Mouse (Mus musculus) forebrain, postnatal 0 days (tissue): Measurements from ENCODE around the gene Gm14744. TPM values are rescaled to one million over a fixed set of nuclear protein-coding genes. Genes with fewer than 3 reads are reported as not detected.
"Not testable (repeated sequence)": the region's sequence is repeated elsewhere in the genome, so short reads cannot be mapped to it uniquely, and the experiment has no call there.

Experiments used
- ATAC-seq: fragments of 200-750 bp; cut with Nextera tagmentation; 2 replicates; pipeline ENCODE4 v1.8.0; 2017; ENCODE audit warnings: mild to moderate bottlenecking, moderate library complexity
- DNase-seq: peaks from one replicate; pipeline ENCODE4 v3.0.0-alpha.2; 2015
- H3K27ac ChIP-seq: fragments of 300-500 bp; sonication (generic); 2 replicates; pipeline ENCODE4 v1.5.1; 2014; ENCODE audit warnings: low read depth, mild to moderate bottlenecking, antibody characterized with exemption, low read length, moderate library complexity, mixed read lengths
- H3K27me3 ChIP-seq: fragments of 300-500 bp; sonication (generic); 2 replicates; pipeline ENCODE4 v1.6.1; 2014; ENCODE audit warnings: mild to moderate bottlenecking, low read length, mixed read lengths; ENCODE audit not compliant: insufficient read depth
- H3K36me3 ChIP-seq: fragments of 300-500 bp; sonication (generic); 2 replicates; pipeline ENCODE4 v1.6.1; 2014; ENCODE audit warnings: mild to moderate bottlenecking, moderate library complexity; ENCODE audit not compliant: insufficient read depth
- H3K4me1 ChIP-seq: fragments of 300-500 bp; sonication (generic); 2 replicates; pipeline ENCODE4 v1.6.1; 2014; ENCODE audit warnings: antibody characterized with exemption; ENCODE audit not compliant: insufficient read depth
- H3K4me2 ChIP-seq: fragments of 300-500 bp; sonication (generic); 2 replicates; pipeline ENCODE4 v1.6.1; 2014; ENCODE audit warnings: low read depth, mild to moderate bottlenecking, moderate library complexity
- H3K4me3 ChIP-seq: fragments of 300-500 bp; sonication (generic); 2 replicates; pipeline ENCODE4 v1.5.1; 2014; ENCODE audit warnings: low read depth, low read length, mixed read lengths
- H3K9ac ChIP-seq: fragments of 300-500 bp; sonication (generic); 2 replicates; pipeline ENCODE4 v1.6.1; 2014; ENCODE audit warnings: mild to moderate bottlenecking
- H3K9me3 ChIP-seq: fragments of 300-500 bp; sonication (generic); 2 replicates; pipeline ENCODE4 v1.6.1; 2016; ENCODE audit warnings: low read length
- CTCF ChIP-seq: sonication (generic); IDR thresholded peaks from 2 replicates; pipeline ENCODE4 v1.5.1; 2016; ENCODE audit warnings: antibody characterized with exemption, control low read depth, low read depth
- WGBS: fragments of 180-500 bp; shearing (Covaris S2); extraction: QIAGEN DNeasy Blood & Tissue Kit; methylation state at CpG from one replicate; pipeline ENCODE4 v1.1.7; 2014; 5-methylcytosine and 5-hydroxymethylcytosine counted together
- polyA plus RNA-seq: library from polyadenylated mRNA; unstranded; fragments of >200 nt; fragmentation: Nextera tagmentation; extraction: Ambion mirVana; gene quantifications from 2 replicates; pipeline ENCODE4 v1.2.1, GENCODE M21; 2015
- total RNA-seq: library from RNA; depleted of rRNA; stranded (reverse); fragments of >200 nt; gene quantifications from 2 replicates; pipeline ENCODE4 v1.2.3, GENCODE M21; 2014; rRNA removed

Gm14744 gene
- total RNA-seq (not detected in 2 replicates), polyA plus RNA-seq (not detected in 2 replicates)

GRCm38 (mm10) chrX:77864458-77864857, at the start of gene Gm14744:
Gene Gm14744 (plus strand): TSS chrX:77864758.
- H3K4me1 ChIP-seq, H3K27me3 ChIP-seq, ATAC-seq, H3K36me3 ChIP-seq, DNase-seq, H3K9me3 ChIP-seq, H3K9ac ChIP-seq, H3K27ac ChIP-seq, H3K4me3 ChIP-seq, H3K4me2 ChIP-seq: not testable (repeated sequence)
- 98% methylated on average over 2 of the region's 2 CpGs for WGBS

GRCm38 (mm10) chrX:77853523-77853922, 11.0 kb upstream of the Gm14744 start, which contains the start of gene Pbsn:
Gene Pbsn (minus strand): TSS chrX:77853623.
- no peak for ATAC-seq
- Histone ChIP-seq H3K27ac (no peak within 1 kb of the TSS), H3K4me2 (no peak within 1 kb of the TSS), H3K36me3 (no peaks in the 10 kb centered on the region), H3K27me3 (no peaks in the 10 kb centered on the region), H3K9ac (no peak within 1 kb of the TSS), H3K9me3 (no peaks in the 10 kb centered on the region), H3K4me3 (no peak within 1 kb of the TSS), H3K4me1 (no peaks in the 10 kb centered on the region)
- 63% methylated on average over 1 of the region's 1 CpGs for WGBS
- no peak for TF ChIP-seq CTCF
- DNase-seq: no peak

GRCm38 (mm10) chrX:77880033-77880432, 15.5 kb downstream of the Gm14744 start:
- WGBS: 43% methylated on average over 2 of the region's 4 CpGs
- H3K9me3 ChIP-seq, H3K4me2 ChIP-seq, H3K4me1 ChIP-seq, H3K27me3 ChIP-seq, H3K4me3 ChIP-seq, H3K9ac ChIP-seq, H3K36me3 ChIP-seq, H3K27ac ChIP-seq, ATAC-seq, DNase-seq: not testable (repeated sequence)

Other genes starting within 250 kb of the Gm14744 start
- gene Prkx, start 68.5 kb upstream of the Gm14744 start, total RNA-seq: 20.9 and 27.4 TPM in 2 replicates
- 18.2 and 21.7 TPM in 2 replicates for gene Prkx, start 68.5 kb upstream of the Gm14744 start, polyA plus RNA-seq
- gene Pbsn, start 11.1 kb upstream of the Gm14744 start, total RNA-seq: not detected in 2 replicates
- gene Pbsn, start 11.1 kb upstream of the Gm14744 start, polyA plus RNA-seq: not detected in 2 replicates
- gene 5430402E10Rik, start 60.3 kb downstream of the Gm14744 start, total RNA-seq: not detected in 2 replicates
- gene 5430402E10Rik, start 60.3 kb downstream of the Gm14744 start, polyA plus RNA-seq: not detected in 2 replicates
- gene Obp1a, start 226.6 kb downstream of the Gm14744 start, total RNA-seq: not detected in 2 replicates
- not detected in 2 replicates for gene Obp1a, start 226.6 kb downstream of the Gm14744 start, polyA plus RNA-seq